Mouse (Mus musculus) myocyte (in vitro differentiated cells): ENCODE measurements around the gene Prkg1. TPM values are rescaled to one million over a fixed set of nuclear protein-coding genes. Genes with fewer than 3 reads are reported as not detected.

Experiments
- H3K27me3 ChIP-seq: one replicate; pipeline ENCODE4 v1.6.1; 2011; ENCODE audit not compliant: control insufficient read depth, insufficient read depth, insufficient read length
- H3K36me3 ChIP-seq: one replicate; pipeline ENCODE4 v1.6.1; 2011; ENCODE audit not compliant: control insufficient read depth, insufficient read depth
- H3K4me2 ChIP-seq: one replicate; pipeline ENCODE4 v1.6.1; 2011; ENCODE audit warnings: low read depth, control low read depth
- H3K4me3 ChIP-seq: one replicate; pipeline ENCODE4 v1.5.1; 2011; ENCODE audit warnings: mild to moderate bottlenecking, control low read depth, moderate library complexity
- H3K79me2 ChIP-seq: one replicate; pipeline ENCODE4 v1.6.1; 2011; ENCODE audit not compliant: control insufficient read depth, insufficient read depth
- H3ac ChIP-seq: one replicate; pipeline ENCODE4 v1.6.1; 2011; ENCODE audit not compliant: control insufficient read depth, insufficient read length
- CEBPB ChIP-seq: IDR thresholded peaks from 2 replicates; pipeline ENCODE4 v1.6.1; 2011; ENCODE audit warnings: mild to moderate bottlenecking, moderate library complexity; ENCODE audit not compliant: poor library complexity, insufficient read depth, severe bottlenecking
- E2F4 ChIP-seq: IDR thresholded peaks from one replicate; pipeline ENCODE4 v1.6.1; 2011; ENCODE audit warnings: mild to moderate bottlenecking, control low read depth, moderate library complexity; ENCODE audit not compliant: insufficient read depth
- MAX ChIP-seq: IDR thresholded peaks from one replicate; pipeline ENCODE4 v1.6.1; 2011; ENCODE audit warnings: low read depth, mild to moderate bottlenecking, control low read depth
- MYOD1 ChIP-seq, 3 experiments: IDR thresholded peaks; one replicate each; pipeline ENCODE4 v1.6.1; 2011; ENCODE audit warnings: control low read depth in 2 of 3, low read depth in 2 of 3, mild to moderate bottlenecking in 2 of 3, moderate library complexity in 1 of 3; ENCODE audit not compliant: insufficient read length in 2 of 3, control insufficient read depth in 1 of 3
- MYOG ChIP-seq, 3 experiments: IDR thresholded peaks; one replicate each; pipeline ENCODE4 v1.6.1; 2011; ENCODE audit warnings: control low read depth in 2 of 3, low read depth in 2 of 3, mild to moderate bottlenecking in 2 of 3; ENCODE audit not compliant: insufficient read length in 2 of 3, control insufficient read depth in 1 of 3, insufficient read depth in 1 of 3
- POLR2A ChIP-seq: IDR thresholded peaks from one replicate; pipeline ENCODE4 v1.6.1; 2011; ENCODE audit warnings: low read depth, mild to moderate bottlenecking, control low read depth, moderate library complexity; ENCODE audit not compliant: insufficient read length
- POLR2AphosphoS2 ChIP-seq: IDR thresholded peaks from one replicate; pipeline ENCODE4 v1.6.1; 2011; ENCODE audit warnings: low read depth, control low read depth; ENCODE audit not compliant: insufficient read length
- REST ChIP-seq: IDR thresholded peaks from one replicate; pipeline ENCODE4 v1.6.1; 2011; ENCODE audit warnings: mild to moderate bottlenecking, control low read depth, moderate library complexity; ENCODE audit not compliant: insufficient read depth, insufficient read length
- SRF ChIP-seq: IDR thresholded peaks from one replicate; pipeline ENCODE4 v1.6.1; 2011; ENCODE audit warnings: low read depth; ENCODE audit not compliant: control insufficient read depth, insufficient read length
- TCF12 ChIP-seq: IDR thresholded peaks from one replicate; pipeline ENCODE4 v1.6.1; 2011; ENCODE audit warnings: mild to moderate bottlenecking, control low read depth; ENCODE audit not compliant: poor library complexity, insufficient read depth, severe bottlenecking
- TCF3 ChIP-seq: IDR thresholded peaks from one replicate; pipeline ENCODE4 v1.6.1; 2011; ENCODE audit warnings: low read depth, control low read depth; ENCODE audit not compliant: insufficient read length
- USF1 ChIP-seq: IDR thresholded peaks from one replicate; pipeline ENCODE4 v1.6.1; 2011; ENCODE audit warnings: low read depth, mild to moderate bottlenecking, control low read depth, moderate library complexity
- polyA plus RNA-seq: library from polyadenylated mRNA; unstranded; fragments of >200 nt; fragmentation: generic; extraction: Trizol; gene quantifications from one replicate; pipeline ENCODE4 v1.2.1, GENCODE M21; 2012; ENCODE audit warnings: missing spikeins

Gene Prkg1
- polyA plus RNA-seq, 1 experiment: 1.7 TPM

GRCm38 (mm10) chr19:31385353-31385752, 379.5 kb downstream of the Prkg1 start:
- H3K79me2 ChIP-seq: no peaks in the 10 kb centered on the region
- no peak overlapping the region for H3ac ChIP-seq
- no peaks in the 10 kb centered on the region for H3K27me3 ChIP-seq
- H3K4me3 ChIP-seq: no peak overlapping the region
- no peak for TF ChIP-seq MAX
- TF ChIP-seq CEBPB: peak; percentile 49; the same call in 1 of the 2 replicates
- no peak for TF ChIP-seq TCF12
- TF ChIP-seq MYOG (IDR thresholded peaks at IDR 0.05; ENCODE audit: control insufficient read depth in 1 of 3, insufficient read depth in 1 of 3, insufficient read length in 2 of 3, low read depth in 2 of 3): peak in 2 of 3 experiments; percentile 39 to 74
- peak in 2 of 3 experiments; percentile 61 to 77 for TF ChIP-seq MYOD1 (IDR thresholded peaks at IDR 0.05; ENCODE audit: control insufficient read depth in 1 of 3, insufficient read length in 2 of 3, low read depth in 2 of 3)
- peak overlapping the region; percentile 36 for H3K4me2 ChIP-seq
- no peaks in the 10 kb centered on the region for H3K36me3 ChIP-seq

DNA sequence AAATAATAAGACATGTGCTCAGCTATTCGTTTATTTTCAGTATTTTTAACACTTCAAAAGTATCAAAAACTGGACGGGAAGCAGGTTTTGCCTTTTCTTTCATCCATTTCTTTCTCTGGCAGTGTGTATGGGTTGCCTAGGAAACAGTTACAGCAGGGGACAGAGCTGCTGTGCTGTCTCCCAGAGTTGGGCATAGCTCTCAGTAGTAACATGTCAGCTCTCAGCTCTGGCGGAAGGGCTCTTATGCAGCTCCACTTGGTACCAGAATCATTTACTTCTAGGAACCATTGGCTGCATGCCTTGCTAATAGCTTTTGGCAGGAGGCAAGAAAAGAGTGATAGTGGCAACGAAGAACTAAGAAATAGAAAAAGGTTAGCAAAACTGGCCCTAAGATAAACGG, 381.0 kb downstream of the Prkg1 start:
- Histone ChIP-seq H3K4me2 (no peak overlapping the region), H3K27me3 (no peaks in the 10 kb centered on the region), H3ac (no peak overlapping the region), H3K79me2 (no peaks in the 10 kb centered on the region), H3K4me3 (no peak overlapping the region), H3K36me3 (no peaks in the 10 kb centered on the region)
- TF ChIP-seq TCF12 (no peak), REST (no peak), MYOG (IDR thresholded peaks at IDR 0.05; ENCODE audit: control insufficient read depth in 1 of 3, insufficient read depth in 1 of 3, insufficient read length in 2 of 3, low read depth in 2 of 3) (no peak)

DNA sequence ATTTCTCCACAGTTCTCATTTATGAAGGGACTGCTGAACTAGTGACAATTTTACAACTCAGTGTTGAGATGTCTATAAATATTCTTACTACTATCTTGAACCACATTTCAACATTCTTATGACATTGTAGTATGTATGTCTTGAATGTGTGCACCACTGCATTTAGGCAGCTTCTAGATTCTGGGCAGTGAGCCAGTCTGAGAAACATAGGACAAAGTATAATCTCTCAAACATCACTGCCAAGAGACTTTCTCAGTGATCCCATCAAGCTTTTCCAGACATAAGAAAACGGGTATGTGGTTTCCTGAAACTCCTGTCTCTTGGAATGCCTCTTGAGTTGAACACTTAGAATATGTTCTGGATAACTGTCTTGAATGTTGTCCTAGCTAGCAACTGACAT, 394.7 kb downstream of the Prkg1 start:
- Histone ChIP-seq H3K4me3 (no peak overlapping the region), H3ac (no peak overlapping the region), H3K4me2 (no peak overlapping the region), H3K27me3 (no peaks in the 10 kb centered on the region), H3K36me3 (no peaks in the 10 kb centered on the region), H3K79me2 (no peaks in the 10 kb centered on the region)
- no peak for TF ChIP-seq MYOG (IDR thresholded peaks at IDR 0.05; ENCODE audit: control insufficient read depth in 1 of 3, insufficient read depth in 1 of 3, insufficient read length in 2 of 3, low read depth in 2 of 3)
- no peak for TF ChIP-seq MYOD1 (IDR thresholded peaks at IDR 0.05; ENCODE audit: control insufficient read depth in 1 of 3, insufficient read length in 2 of 3, low read depth in 2 of 3)
- TF ChIP-seq USF1: no peak
- TF ChIP-seq REST: no peak
- TF ChIP-seq POLR2AphosphoS2: no peak
- TF ChIP-seq E2F4: no peak
- TF ChIP-seq TCF12: no peak
- no peak for TF ChIP-seq POLR2A
- TF ChIP-seq SRF: no peak
- no peak for TF ChIP-seq CEBPB
- TF ChIP-seq TCF3: no peak
- no peak for TF ChIP-seq MAX

DNA sequence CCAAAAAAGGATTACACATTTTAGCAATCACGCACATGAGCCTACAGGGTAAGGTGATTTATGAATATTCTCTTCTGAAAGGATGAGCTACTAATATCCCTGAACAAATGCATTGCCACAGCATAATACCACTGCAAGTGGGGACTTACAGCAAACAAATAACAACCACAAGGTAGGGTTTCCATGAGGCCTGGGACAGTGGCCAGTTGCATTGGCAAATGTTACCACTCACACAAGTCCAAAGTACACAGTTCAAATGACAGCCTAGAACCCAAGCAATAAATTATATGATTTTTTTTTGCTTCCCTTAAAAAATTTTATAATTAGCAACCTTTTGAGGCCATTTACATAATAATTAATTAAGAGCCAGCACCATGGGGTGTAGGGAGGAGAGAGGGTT, 395.7 kb downstream of the Prkg1 start:
- Histone ChIP-seq H3K4me3 (no peak overlapping the region), H3K4me2 (no peak overlapping the region), H3K79me2 (no peaks in the 10 kb centered on the region), H3K27me3 (no peaks in the 10 kb centered on the region), H3ac (no peak overlapping the region), H3K36me3 (no peaks in the 10 kb centered on the region)
- no peak for TF ChIP-seq E2F4
- no peak for TF ChIP-seq TCF3
- no peak for TF ChIP-seq MYOG (IDR thresholded peaks at IDR 0.05; ENCODE audit: control insufficient read depth in 1 of 3, insufficient read depth in 1 of 3, insufficient read length in 2 of 3, low read depth in 2 of 3)
- no peak for TF ChIP-seq REST
- no peak for TF ChIP-seq TCF12
- TF ChIP-seq CEBPB: no peak
- TF ChIP-seq MAX: no peak
- no peak for TF ChIP-seq MYOD1 (IDR thresholded peaks at IDR 0.05; ENCODE audit: control insufficient read depth in 1 of 3, insufficient read length in 2 of 3, low read depth in 2 of 3)
- no peak for TF ChIP-seq POLR2A
- no peak for TF ChIP-seq POLR2AphosphoS2
- no peak for TF ChIP-seq SRF
- TF ChIP-seq USF1: no peak

GRCm38 (mm10) chr19:31362051-31362450, 402.8 kb downstream of the Prkg1 start:
- Histone ChIP-seq H3K4me3 (no peak overlapping the region), H3K36me3 (no peaks in the 10 kb centered on the region), H3K27me3 (no peaks in the 10 kb centered on the region), H3K79me2 (no peaks in the 10 kb centered on the region), H3K4me2 (no peak overlapping the region), H3ac (no peak overlapping the region)
- TF ChIP-seq TCF3 (no peak), SRF (no peak), MYOD1 (IDR thresholded peaks at IDR 0.05; ENCODE audit: control insufficient read depth in 1 of 3, insufficient read length in 2 of 3, low read depth in 2 of 3) (no peak), TCF12 (no peak), POLR2AphosphoS2 (no peak), USF1 (no peak), POLR2A (no peak), CEBPB (no peak), MYOG (IDR thresholded peaks at IDR 0.05; ENCODE audit: control insufficient read depth in 1 of 3, insufficient read depth in 1 of 3, insufficient read length in 2 of 3, low read depth in 2 of 3) (no peak), MAX (no peak), REST (no peak)
